Mouse (Mus musculus): Measurements from ENCODE around the gene Dusp6.

DNA sequence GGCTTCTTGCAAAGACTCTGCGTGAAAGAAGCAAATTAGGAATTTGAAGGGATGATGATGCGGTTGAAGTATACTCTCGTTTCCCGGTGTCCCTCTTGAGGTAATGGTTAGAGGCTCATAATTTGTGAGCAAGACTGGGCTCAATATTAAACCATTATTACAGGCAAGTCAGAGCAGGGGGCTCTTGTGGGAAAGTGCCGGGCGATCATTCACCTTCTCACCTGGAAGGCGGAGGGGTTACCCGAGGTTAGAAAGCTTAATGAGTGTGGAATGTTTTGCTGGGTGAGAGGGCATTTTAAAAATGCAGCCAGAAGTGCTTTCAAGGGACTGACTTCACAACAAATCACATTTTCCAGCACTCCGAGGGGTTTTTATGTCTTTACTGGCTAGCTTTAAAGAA is 36.3 kb downstream of the Dusp6 start:
- TF ChIP-seq MAFK (IDR thresholded peaks at IDR 0.05; ENCODE audit: insufficient read depth, low read depth, low read length) (no peak), ZC3H11A (IDR thresholded peaks at IDR 0.05; ENCODE audit: borderline replicate concordance, low read depth, low read length) (no peak), ZNF384 (IDR thresholded peaks at IDR 0.05; ENCODE audit: low read depth, low read length) (no peak)

All from ES-E14 (cell line).